Mouse (Mus musculus) megakaryocyte progenitor cell, adult 5-6 weeks (primary cell): Measurements from ENCODE around the gene Ift43. TPM values are rescaled to one million over a fixed set of nuclear protein-coding genes. Genes with fewer than 3 reads are reported as not detected.

Experiments
- ATAC-seq: replicated peaks from 2 replicates; pipeline ENCODE4 v1.8.0; 2016; ENCODE audit warnings: mild to moderate bottlenecking, moderate TSS enrichment, inconsistent platforms; ENCODE audit not compliant: poor library complexity
- total RNA-seq, 2 experiments: library from RNA; stranded (forward) in 1 of 2; stranded (reverse) in 1 of 2; fragments of 157-497, 149-512 nt in 1 of 2; fragments of 200-1000 nt in 1 of 2; gene quantifications; 2 replicates each; pipeline versions ENCODE4 v1.2.3 to v1.2.4; 2015 to 2017

Gene Ift43
- total RNA-seq (2015) (0.57 TPM in 1 of 2 replicates, not detected in the other), total RNA-seq (2017) (1.2 TPM in 1 of 2 replicates, not detected in the other)

DNA sequence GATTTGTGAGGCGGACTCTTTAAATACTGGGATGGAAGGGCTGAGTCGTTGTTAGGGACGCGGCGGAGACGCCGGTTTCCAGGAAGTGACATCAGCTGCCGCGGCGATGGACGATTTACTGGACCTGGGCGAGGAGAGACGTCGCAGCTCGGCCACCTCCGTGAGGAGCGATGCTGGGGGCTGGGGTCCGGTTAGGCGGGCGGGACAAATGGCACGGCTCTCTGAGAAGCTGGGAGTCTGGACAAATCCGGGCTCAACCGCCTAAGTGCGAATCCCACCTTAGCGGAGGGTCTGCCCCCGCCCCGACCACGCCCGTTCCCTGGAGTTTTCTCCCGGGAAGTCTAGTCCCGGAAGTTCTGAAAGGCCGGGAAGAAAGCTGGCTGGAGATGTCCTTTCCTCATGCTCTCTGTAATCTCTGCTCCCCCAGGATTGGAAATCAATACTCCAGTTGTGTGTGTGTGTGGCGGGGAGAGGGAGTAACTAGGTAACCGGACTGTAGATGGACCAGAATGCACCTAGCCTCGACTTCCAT is at the start of gene Ift43:
Ift43 (plus strand) TSS at position 61 of the 532 bp plus-strand sequence.
- ATAC-seq, result no peak

DNA sequence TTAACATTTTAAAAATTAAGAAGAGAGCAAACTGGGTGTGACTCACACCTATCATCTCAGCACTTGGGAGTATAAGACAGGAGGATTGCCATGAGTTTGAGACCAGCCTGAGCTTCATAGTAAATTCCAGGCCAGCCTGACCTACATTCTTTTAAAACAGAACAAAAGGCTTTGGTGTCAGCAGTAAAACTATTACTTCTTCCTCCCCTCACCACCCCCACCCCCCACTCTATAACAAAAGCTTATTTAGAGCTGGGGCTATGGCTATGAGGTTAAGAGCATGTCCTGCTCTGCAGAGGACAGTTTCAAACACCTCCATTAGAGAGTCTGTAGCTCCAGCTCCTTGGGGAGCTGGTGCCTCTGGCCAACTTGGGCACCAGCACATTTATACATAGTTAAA is 46.8 kb upstream of the Ift43 start:
- ATAC-seq, result no peak

DNA sequence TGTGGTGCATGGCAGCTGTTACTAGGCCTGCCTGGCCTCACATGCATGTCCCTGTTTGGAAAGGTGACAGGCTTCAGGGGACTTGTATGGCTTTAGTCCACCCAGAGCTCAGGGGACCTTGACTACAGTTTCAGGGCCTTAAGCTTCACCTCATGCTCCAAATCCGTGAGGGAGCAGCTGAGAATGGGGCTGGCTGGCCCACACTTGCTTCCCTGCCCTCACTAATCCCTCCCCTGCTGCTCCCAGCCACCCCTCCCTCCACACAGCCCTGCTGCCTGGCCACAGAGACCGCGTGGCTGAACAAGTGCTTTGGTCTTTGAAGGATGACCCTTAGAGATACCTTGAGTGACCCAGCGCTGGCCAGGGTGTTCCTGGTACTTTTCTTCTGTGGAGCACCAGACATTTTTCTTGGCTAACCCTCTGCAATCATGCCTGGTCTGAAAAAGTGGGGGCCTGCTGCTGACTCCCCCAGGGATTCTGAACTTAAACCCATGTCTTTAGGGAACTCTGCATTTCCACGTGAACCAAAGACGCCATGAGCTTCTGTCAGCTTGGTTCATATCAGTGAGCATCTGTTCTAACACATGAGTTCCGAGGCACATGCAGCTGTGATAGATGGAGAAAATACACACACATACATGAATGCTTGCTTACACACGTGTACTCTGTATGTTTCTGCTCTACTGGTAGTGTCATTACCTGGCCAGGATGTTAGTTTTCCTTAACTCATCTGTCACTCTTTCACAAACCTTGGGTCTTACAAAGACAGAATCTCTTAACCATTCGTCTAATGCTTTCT is 45.8 kb upstream of the Ift43 start:
- ATAC-seq, result no peak

DNA sequence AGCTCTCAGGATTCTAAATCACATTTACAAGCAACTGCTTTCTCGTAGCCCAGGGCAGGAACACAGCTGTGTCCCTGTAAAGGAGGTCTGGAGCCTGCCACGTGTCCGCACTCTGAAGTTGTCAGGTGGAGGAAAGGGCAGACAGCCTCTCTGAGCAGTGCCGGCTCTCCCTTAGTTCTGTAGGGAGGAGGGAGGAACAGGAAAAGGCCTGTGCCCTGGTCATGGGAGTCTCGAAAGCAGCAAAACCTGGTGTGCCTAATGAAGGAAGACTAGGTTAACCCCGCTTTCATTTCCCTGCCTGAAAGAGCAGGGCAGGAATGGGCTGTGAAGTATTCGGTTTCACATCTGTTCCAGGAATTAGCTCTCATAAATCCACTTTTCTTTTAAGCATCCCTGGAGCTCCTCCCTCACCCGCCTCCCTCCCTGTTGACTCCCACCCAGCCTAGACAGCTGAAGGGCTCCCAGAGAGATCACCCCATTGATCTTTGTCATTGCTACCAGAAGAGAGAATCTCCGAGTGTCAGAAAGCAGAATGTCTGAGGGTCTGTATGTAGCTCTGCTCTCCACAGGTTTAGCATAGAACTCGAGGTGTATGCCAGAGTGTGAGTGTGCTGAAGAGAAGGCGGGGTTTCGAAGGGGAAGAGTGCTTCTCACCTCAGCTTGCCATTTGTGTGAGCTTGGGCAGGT is 45.0 kb upstream of the Ift43 start:
- no peak for ATAC-seq

DNA sequence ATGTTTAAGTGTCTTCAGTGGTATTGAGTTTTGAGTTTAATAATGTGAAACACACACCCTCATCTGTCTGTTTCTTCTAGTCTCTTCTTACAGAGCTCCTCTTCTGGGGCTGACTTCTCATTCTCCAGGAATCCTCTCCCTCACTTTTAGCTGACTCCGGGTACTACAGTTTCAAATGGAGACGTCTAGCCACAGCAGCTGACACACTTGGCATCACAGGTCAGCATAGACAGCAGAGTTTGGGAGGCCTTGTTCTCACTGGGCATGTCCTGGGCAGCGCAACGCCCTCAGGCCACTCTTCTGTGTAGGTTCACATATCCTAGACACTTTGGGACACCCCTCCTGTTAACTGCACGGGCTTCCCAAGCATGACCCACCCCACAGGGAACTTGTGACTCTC is 43.3 kb upstream of the Ift43 start:
- ATAC-seq, result no peak

DNA sequence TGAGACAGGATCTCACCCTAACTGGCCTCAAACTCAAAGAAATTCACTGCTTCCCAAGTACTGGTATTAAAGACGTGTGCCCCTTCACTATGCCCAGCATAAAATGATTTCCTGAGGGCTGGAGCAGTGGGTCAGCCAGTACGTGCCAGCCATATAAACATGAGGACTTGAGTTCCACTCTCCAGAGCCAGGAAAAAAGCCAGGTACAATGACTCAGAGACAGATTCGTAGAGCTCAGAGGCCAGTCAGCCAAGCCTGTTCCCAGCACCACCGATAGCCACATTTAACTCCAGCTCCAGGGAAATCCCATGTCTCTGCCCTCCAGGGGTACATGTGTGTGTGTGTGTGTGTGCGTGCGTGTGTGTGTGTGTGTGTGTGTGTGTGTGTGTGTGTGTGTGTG is 42.6 kb upstream of the Ift43 start:
- ATAC-seq, result no peak

DNA sequence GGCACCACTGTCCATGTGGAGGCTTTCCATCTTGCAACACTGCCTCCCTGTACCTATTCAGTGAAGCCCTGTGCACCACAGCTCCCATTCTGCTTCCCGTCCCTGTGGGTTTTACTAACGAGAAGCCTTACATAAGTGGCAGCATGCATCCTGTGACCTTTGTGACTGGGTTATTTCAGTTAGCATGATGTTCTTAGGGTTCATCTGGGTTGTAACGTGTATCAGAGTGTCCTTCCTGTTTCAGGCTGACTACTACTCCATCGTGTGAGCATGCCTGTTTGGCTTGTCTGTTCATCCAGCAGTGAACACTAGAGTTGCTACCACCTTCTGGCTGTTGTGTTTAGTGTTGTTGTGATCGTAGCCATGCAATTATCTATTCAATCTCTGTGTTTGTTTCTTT is 36.2 kb upstream of the Ift43 start:
- ATAC-seq, result 0 out of 2 replicates have a peak, but pooled peaks have one; percentile 23

DNA sequence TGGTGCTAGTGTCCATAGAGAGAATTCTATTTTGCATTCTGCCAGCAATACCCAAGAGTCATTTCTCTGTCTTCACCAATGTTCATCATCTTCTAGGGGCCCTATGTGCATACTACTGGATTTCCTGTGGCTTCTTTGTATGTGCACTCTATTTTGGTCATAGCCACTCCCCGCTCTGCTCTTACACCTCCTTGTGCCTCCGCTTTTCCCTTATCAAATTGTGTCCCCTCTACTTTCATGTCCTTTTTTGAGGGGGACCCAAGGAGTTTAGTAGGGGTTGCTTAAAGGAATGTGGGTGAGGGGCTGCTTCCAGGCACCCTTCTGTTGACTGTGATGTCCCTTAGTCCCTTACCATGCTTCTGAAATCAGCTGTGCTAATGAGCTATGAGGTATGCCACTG is 35.6 kb upstream of the Ift43 start:
- no peak for ATAC-seq

DNA sequence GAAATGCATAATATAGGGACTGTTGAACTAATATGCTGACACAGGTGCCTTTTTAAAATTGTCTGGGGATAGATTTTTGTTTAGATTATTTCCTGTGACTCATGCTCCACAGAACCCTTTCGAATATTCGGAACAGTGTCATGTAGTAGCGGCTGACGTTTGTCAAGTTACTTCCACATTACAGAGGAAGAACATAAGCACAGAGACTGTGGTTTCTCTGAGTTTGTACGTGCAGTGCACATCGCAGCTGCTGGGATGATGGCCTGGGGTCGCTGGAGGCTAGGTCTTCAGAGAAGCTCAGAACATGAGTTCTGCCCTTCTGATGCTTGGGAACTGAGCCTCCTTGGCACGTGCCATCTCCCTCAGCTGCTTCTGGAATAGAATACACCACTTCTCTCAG is 35.0 kb upstream of the Ift43 start:
- 0 out of 2 replicates have a peak, but pooled peaks have one; percentile 14 for ATAC-seq

DNA sequence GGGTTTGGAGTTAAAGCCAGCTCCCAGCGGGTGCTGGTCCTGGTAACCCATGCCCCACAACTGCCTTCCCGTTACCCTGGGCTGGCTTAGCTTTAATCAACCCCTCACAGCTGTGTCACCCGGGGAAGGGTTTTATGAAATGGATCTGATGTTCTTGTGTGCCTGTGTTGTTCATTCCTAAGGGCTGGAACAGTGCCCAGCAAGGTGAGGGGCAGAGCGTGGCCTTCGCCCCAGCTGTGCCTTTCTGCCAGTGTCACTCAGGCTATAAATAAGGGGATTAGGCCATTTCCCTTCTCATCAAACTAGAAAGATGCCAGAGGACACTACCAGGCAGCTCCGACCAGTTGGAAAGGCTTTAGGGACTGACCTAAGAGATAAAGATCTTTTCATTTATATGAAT is 32.5 kb upstream of the Ift43 start:
- ATAC-seq, result no peak

DNA sequence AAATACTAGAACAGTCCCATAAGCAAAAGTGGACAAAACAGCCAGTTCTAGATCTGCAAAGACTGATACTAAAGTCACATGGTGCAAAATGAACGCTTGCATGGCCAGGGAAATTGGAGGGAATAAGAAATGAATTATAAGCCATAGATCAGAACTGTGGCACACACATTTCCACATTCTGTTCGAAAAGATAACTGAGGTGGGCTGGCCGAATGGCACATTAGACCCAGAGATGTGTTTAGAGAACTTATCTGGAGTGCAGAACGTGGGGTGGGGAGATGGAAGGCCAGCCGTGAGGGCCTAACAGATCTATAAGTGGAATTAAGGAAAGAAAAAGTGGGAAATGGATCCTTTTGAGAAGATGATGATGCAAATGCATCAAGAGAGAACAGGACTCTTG is 30.9 kb upstream of the Ift43 start:
- ATAC-seq, result peak; percentile 48; the same call in 1 of the 2 replicates

DNA sequence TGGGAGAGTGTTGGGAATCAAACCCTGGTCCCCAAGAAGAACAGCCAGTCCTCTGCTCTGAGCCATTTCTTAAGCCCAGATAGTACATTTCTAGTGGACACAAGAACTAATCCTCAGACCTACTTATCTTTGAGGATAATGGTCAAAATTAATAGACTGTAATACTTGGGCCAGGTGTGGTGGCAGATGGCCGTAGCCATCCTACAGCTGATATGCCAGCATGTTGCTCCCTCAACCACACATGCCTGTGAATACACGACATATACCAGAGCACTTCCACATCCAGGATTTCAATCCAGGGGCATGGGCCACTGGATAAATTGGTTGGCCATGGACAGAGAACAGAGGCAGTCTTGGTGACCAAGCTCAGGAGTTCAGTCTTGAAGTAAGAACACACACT is 27.0 kb upstream of the Ift43 start:
- ATAC-seq, result no peak

DNA sequence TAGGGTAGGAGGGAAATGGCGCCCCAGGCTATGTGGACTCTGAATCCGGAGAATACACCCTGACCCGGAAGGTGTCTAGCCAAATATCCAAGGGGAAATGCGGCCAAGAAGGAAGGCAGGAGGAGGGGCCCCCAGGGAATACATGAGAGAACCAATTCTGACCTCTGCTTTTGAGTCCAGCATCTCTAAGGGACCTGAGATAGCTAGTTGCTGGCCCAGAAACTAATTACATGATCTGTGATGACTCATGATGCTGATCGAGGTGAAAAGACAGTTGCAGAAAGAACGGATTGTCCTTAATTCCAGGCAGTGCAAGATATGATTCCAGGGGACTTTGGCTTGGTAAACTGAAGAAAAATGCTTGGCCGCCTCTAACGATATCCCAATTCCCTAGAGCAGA is 25.4 kb upstream of the Ift43 start:
- ATAC-seq, result no peak

DNA sequence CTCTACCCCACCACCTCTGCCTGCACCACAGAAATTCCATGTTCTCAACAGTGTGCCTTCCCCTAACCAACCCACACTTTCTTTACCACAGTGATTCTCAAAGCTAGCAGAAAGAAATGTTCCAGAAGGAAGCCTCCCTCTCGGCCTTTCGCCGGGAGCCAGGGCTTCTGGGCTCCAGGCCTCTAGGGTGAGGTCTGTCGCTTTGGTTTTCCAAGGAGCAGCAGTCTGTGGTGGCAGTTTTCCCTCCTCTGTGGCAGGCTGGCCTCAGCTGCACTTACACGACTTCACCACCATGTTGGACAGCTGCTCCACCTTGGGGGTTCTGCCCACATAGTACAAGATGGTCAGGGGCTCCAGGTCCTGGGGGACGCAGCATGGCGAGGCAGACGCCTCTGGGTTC is 24.8 kb upstream of the Ift43 start:
- no peak for ATAC-seq

DNA sequence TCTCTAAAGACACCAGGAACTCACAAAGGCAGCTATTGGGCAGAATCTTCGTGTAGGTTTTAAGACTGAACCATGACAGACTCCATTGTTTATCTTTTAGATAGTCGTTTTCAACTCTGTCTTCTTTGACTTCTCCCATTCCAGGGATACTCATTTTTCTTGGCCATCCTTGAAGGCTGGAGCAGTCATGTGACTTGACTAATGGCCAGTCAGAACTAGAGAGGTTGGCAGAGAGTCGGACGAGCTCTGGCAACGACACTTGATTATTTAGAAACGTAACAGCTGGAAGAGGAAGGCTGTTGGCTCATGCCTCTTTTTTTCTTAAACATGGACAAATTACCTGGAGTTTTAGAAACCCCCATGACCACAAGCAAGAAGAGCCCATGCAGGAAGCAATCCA is 23.0 kb upstream of the Ift43 start:
- ATAC-seq, result no peak

DNA sequence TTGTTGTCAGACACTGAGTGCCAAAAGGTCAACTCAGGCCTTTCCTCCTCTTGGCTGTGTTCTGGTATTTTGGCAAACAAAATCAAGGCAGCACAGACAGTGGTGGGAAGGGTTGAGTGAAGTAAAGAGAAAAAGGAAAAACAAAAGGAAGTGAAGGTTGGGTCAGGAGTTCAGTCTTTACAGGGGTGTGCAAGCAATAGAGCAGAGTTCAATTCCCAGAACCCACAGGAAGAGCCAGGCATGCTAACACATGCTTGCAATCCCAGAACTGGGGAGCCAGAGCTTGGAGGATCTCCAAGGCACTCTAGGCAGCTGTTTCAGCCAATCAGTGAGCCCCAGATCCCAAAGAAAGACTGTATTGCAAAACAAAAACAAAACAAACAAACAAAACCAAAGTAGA is 17.5 kb upstream of the Ift43 start:
- no peak for ATAC-seq

DNA sequence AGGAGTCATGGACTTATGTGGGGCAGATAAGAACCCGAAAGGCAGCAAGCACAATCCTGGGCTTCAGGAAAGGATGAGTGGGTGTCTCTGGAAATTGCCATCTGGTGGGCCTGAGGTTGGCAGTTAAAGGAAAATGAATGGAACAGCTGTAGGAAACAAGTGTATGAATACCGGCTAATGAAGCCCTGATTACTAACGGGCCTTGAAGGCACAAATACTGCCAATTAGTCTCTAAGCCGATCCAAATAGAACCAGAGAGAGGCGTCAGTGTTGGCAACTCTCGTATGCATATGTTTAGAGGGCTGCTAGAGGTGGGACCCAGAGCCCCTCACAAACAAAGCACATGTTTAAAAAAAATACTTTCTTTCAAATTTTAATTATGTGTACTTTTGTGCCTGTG is 10.9 kb upstream of the Ift43 start:
- no peak for ATAC-seq

DNA sequence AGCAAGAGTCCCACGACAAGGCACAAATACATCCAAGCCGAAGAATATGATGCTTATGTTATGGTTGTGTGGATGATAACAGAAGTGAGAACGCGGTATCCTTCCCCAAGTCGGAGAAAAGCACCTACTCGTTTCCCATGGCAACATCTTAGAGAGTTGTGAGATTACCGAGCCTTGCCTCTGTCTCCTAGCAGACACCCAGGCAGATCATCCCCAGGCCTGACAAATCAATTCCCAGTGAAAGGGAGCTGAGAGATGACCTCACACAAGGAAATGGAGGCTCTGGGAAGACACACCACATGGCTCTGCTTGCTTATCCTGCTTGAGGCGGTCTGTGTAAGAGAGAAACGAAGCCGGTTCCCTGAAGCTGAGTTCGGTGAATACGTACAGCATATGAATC is 7.7 kb upstream of the Ift43 start:
- ATAC-seq, result no peak

DNA sequence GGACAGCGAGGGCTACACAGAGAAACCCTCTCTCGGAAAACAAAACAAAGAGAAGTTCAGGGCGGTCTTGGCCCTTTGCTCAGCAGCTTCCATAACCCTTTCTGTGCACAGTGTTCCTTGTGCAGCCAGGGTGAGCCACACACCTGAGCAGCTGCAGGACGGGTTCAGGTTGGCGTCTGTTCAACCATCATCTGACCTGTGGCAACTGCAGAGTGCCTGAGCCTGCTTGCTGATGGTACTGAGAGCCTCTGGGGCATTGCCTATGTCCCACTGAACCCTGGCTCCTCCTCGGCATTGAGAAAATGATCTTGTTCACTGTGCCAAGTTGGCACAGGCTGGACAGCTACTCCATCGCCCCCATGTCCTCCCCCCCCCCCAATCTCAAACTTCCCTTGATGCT is 7.0 kb upstream of the Ift43 start:
- ATAC-seq, result no peak

DNA sequence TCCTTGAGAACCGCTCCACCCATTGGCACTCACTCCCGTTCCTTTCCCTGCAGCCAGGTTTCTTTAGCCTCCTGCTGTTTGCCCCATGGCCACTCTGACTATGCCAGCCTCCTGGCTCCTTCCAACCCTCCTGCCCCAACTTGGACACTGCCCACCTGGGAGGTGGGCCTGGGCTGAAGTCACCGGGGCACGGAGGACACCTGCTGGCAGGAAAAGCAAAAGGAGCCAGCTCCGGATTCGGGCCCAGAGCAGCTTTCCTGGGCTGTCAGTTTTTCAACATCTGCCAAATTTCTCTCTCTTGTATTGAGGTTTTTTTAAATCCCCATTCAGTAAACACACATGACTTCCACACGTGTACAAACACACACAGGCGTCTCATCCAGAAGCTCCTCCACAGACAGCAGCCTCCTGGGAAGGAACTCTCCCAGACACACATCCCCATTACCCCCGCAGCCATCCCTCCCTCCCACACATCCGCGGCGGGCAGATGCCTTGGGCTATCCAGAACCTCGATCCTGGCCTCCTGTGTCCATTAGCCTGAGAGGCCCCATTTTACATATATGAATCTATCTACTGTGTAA is 5.9 kb upstream of the Ift43 start:
- ATAC-seq, result no peak

DNA sequence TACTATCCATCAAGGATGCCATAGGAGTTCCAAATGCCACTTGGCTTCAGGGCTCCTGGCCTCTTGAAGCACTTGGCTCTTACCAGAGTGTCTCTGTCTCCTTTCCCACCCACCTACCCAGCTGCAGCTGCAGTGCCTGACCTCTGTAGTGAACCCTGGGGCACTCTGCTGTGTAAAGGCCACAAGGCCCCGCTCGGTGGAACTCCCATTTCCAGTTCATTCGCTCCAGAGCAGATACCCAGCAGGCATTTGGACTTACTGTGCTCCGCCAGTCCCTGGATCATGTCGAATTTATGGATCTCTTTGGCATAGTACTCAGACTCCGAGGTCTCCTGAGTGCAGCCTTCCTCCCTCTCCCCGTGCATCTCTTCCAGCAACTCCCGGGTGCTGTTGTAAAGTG is 5.0 kb upstream of the Ift43 start:
- no peak for ATAC-seq

DNA sequence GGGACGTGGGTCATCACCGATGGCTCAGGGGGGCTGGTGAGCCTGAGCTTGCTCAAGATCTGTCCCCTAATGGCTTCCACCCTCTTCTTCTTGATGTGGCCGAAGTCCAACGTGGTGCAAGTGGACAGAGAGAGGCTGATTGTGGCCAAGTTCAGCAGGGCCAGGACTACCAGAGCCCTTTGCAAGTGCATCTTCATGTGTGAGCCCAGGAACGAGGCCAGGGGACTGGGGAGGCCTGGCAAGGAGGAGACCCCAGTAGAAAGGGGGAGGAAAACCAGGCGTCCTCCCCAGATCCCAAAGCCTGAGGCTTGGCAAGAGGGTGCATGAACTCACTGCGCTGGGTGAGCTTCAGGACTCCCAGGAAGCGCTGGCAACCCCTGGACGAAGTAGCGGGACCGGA is 4.6 kb upstream of the Ift43 start:
- no peak for ATAC-seq
